17 mouse cellular contexts compared by ENCODE assay signal in genomic region chr16:91015761-91016160, GRCm38 (mm10).
"Had no signal": no experiment of that assay in that cellular context is flagged by ENCODE, and none has a peak within 500 bp of the region (broad histone marks: within the 10 kb centered on the region; RNA-seq: fewer than 3 reads in every experiment).

No protein-coding gene starts in this region.

- H3K4me3 ChIP-seq: liver, embryonic 13.5 days; midbrain, embryonic 12.5 days; midbrain, embryonic 15.5 days; neural tube, embryonic 12.5 days; neural tube, embryonic 15.5 days had no signal

- DNase-seq: kidney, postnatal 14 days; kidney, postnatal 4 days; liver, embryonic 13.5 days; lung, adult 2 months; lung, postnatal 14 days; lung, postnatal 4 days; right cerebral cortex, adult 18-20 months; right cerebral cortex, postnatal 14 days; right cerebral cortex, postnatal 4 days; thymus, adult 2 months; thymus, postnatal 14 days; thymus, postnatal 4 days had no signal

- H3K27me3 ChIP-seq: liver, embryonic 13.5 days; midbrain, embryonic 12.5 days; midbrain, embryonic 15.5 days; neural tube, embryonic 12.5 days; neural tube, embryonic 15.5 days had no signal

- H3K9me3 ChIP-seq: liver, embryonic 13.5 days; midbrain, embryonic 12.5 days; midbrain, embryonic 15.5 days; neural tube, embryonic 12.5 days; neural tube, embryonic 15.5 days had no signal

- H3K27ac ChIP-seq: liver, embryonic 13.5 days; midbrain, embryonic 12.5 days; midbrain, embryonic 15.5 days; neural tube, embryonic 12.5 days; neural tube, embryonic 15.5 days; stomach, postnatal 0 days had no signal
